Mouse (Mus musculus): ENCODE measurements around the gene Zmym4.

Zmym4 gene

GRCm38 (mm10) chr4:126822891-126823882, 144.7 kb downstream of the Zmym4 start:
- no peak for DNase-seq (ENCODE audit: low spot score)

GRCm38 (mm10) chr4:126814854-126815253, 153.1 kb downstream of the Zmym4 start:
- no peak for DNase-seq (ENCODE audit: low spot score)

GRCm38 (mm10) chr4:126813212-126813611, 154.7 kb downstream of the Zmym4 start:
- DNase-seq (ENCODE audit: low spot score), result no peak
